ENCODE assay signal across 20 mouse cellular contexts in genomic region chr7:37298888-37299287, GRCm38 (mm10).
DNase-seq lines count a peak whose midpoint lies in the region; ATAC-seq and TF ChIP-seq lines count a peak whose summit lies in the region.
"Had no signal": no experiment of that assay in that cellular context is flagged by ENCODE, and none has a peak within 500 bp of the region (broad histone marks: within the 10 kb centered on the region; RNA-seq: fewer than 3 reads in every experiment).

No protein-coding gene starts in this region.

- H3K27me3 ChIP-seq in kidney, postnatal 0 days (ENCODE audit: insufficient read depth, low read length), result no peaks in the 10 kb centered on the region
- H3K27me3 ChIP-seq in kidney, embryonic 14.5 days (ENCODE audit: control insufficient read depth, insufficient read depth, low read length), result no peaks in the 10 kb centered on the region
- H3K27me3 ChIP-seq: embryonic facial prominence, embryonic 13.5 days; heart, embryonic 12.5 days; intestine, embryonic 15.5 days; midbrain, embryonic 13.5 days; stomach, embryonic 15.5 days had no signal

- no peaks in the 10 kb centered on the region for H3K36me3 ChIP-seq in kidney, postnatal 0 days (ENCODE audit: insufficient read depth, low read length)
- no peaks in the 10 kb centered on the region for H3K36me3 ChIP-seq in kidney, embryonic 14.5 days (ENCODE audit: control insufficient read depth, insufficient read depth, low read length)
- H3K36me3 ChIP-seq: embryonic facial prominence, embryonic 13.5 days; heart, embryonic 12.5 days; intestine, embryonic 15.5 days; midbrain, embryonic 13.5 days; stomach, embryonic 15.5 days had no signal

- H3K4me2 ChIP-seq in kidney, postnatal 0 days (ENCODE audit: low read length), result no peak overlapping the region
- no peak overlapping the region for H3K4me2 ChIP-seq in kidney, embryonic 14.5 days (replicated peaks; ENCODE audit: low read depth, low read length)
- H3K4me2 ChIP-seq: embryonic facial prominence, embryonic 13.5 days; heart, embryonic 12.5 days; intestine, embryonic 15.5 days; midbrain, embryonic 13.5 days; stomach, embryonic 15.5 days had no signal

- peak; percentile 33; the same call in 1 of the 2 replicates for TF ChIP-seq CTCF in kidney, postnatal 0 days (IDR thresholded peaks at IDR 0.05; ENCODE audit: low read depth)

- ATAC-seq in kidney, postnatal 0 days (replicated peaks; ENCODE audit: low FRiP score, low read depth), result no peak
- no peak for ATAC-seq in kidney, embryonic 14.5 days (ENCODE audit: low FRiP score, low TSS enrichment)
- ATAC-seq: intestine, embryonic 15.5 days; midbrain, embryonic 13.5 days; Patski had no signal

- peak; percentile 35 for DNase-seq in embryo, embryonic 10 days (ENCODE audit: low spot score)
- no peak for DNase-seq in embryo, embryonic 9.5 days (ENCODE audit: extremely low spot score)
- no peak for DNase-seq in kidney, postnatal 0 days (ENCODE audit: low spot score)
- DNase-seq in right cerebral cortex, adult 2 months (ENCODE audit: low spot score in 2 of 2), result peak; percentile 26 to 34
- DNase-seq in right cerebral cortex, postnatal 4 days, result no peak
- DNase-seq in spleen, postnatal 4 days (ENCODE audit: low spot score in 2 of 2), result no peak
- DNase-seq in kidney, postnatal 10 days, result no peak
- DNase-seq: cerebellum, adult 9-10 months; gastrocnemius, postnatal 10 days; heart, postnatal 4 days; lung, postnatal 36 days; thymus, postnatal 25 days had no signal

- no peak overlapping the region for H3K27ac ChIP-seq in kidney, postnatal 0 days
- H3K27ac ChIP-seq in kidney, embryonic 14.5 days (ENCODE audit: low read depth, low read length), result no peak overlapping the region
- H3K27ac ChIP-seq: embryonic facial prominence, embryonic 13.5 days; intestine, embryonic 15.5 days; liver, embryonic 14.5 days; midbrain, embryonic 13.5 days; stomach, embryonic 15.5 days had no signal

- H3K4me1 ChIP-seq in kidney, postnatal 0 days (replicated peaks; ENCODE audit: insufficient read depth, low read length), result no peaks in the 10 kb centered on the region
- no peaks in the 10 kb centered on the region for H3K4me1 ChIP-seq in kidney, embryonic 14.5 days (ENCODE audit: control insufficient read depth, insufficient read depth, low read length)
- H3K4me1 ChIP-seq: embryonic facial prominence, embryonic 13.5 days; heart, embryonic 12.5 days; intestine, embryonic 15.5 days; stomach, embryonic 15.5 days had no signal

- 8% methylated on average over 3 of the region's 3 CpGs for whole genome bisulfite sequencing in kidney, postnatal 0 days
- WGBS in kidney, embryonic 14.5 days, result 27% methylated on average over 3 of the region's 3 CpGs

- H3K9me3 ChIP-seq in kidney, postnatal 0 days (replicated peaks; ENCODE audit: low read length), result no peaks in the 10 kb centered on the region
- H3K9me3 ChIP-seq in kidney, embryonic 14.5 days (ENCODE audit: control insufficient read depth, low read length), result no peaks in the 10 kb centered on the region
- H3K9me3 ChIP-seq: embryonic facial prominence, embryonic 13.5 days; heart, embryonic 12.5 days; intestine, embryonic 15.5 days; midbrain, embryonic 13.5 days; stomach, embryonic 15.5 days had no signal

- H3K4me3 ChIP-seq in kidney, postnatal 0 days (replicated peaks; ENCODE audit: low read depth, low read length), result no peak overlapping the region
- no peak overlapping the region for H3K4me3 ChIP-seq in kidney, embryonic 14.5 days (ENCODE audit: low read length)
- H3K4me3 ChIP-seq: embryonic facial prominence, embryonic 13.5 days; heart, embryonic 12.5 days; intestine, embryonic 15.5 days; midbrain, embryonic 13.5 days; stomach, embryonic 15.5 days had no signal

- H3K9ac ChIP-seq in kidney, postnatal 0 days (ENCODE audit: low read depth, low read length), result no peak overlapping the region
- no peak overlapping the region for H3K9ac ChIP-seq in kidney, embryonic 14.5 days (ENCODE audit: low read depth, low read length)
- H3K9ac ChIP-seq: embryonic facial prominence, embryonic 13.5 days; heart, embryonic 12.5 days; intestine, embryonic 15.5 days; liver, embryonic 14.5 days; midbrain, embryonic 13.5 days; stomach, embryonic 15.5 days had no signal

Comparison
In these comparisons a context has a peak if more than half of its experiments do, and no peak if none do; other contexts are left out.
1. DNase-seq: peak in embryo, embryonic 10 days (single experiment) and right cerebral cortex, adult 2 months (2 of 2); none in embryo, embryonic 9.5 days (single experiment), kidney, postnatal 0 days (single experiment), right cerebral cortex, postnatal 4 days (single experiment), spleen, postnatal 4 days (0 of 2) and kidney, postnatal 10 days (single experiment).